Mouse (Mus musculus): ENCODE measurements around the gene Snx20. TPM values are rescaled to one million over a fixed set of nuclear protein-coding genes. Genes with fewer than 3 reads are reported as not detected.

Gene Snx20
- polyA plus RNA-seq, 1 experiment = 82.4 TPM

DNA sequence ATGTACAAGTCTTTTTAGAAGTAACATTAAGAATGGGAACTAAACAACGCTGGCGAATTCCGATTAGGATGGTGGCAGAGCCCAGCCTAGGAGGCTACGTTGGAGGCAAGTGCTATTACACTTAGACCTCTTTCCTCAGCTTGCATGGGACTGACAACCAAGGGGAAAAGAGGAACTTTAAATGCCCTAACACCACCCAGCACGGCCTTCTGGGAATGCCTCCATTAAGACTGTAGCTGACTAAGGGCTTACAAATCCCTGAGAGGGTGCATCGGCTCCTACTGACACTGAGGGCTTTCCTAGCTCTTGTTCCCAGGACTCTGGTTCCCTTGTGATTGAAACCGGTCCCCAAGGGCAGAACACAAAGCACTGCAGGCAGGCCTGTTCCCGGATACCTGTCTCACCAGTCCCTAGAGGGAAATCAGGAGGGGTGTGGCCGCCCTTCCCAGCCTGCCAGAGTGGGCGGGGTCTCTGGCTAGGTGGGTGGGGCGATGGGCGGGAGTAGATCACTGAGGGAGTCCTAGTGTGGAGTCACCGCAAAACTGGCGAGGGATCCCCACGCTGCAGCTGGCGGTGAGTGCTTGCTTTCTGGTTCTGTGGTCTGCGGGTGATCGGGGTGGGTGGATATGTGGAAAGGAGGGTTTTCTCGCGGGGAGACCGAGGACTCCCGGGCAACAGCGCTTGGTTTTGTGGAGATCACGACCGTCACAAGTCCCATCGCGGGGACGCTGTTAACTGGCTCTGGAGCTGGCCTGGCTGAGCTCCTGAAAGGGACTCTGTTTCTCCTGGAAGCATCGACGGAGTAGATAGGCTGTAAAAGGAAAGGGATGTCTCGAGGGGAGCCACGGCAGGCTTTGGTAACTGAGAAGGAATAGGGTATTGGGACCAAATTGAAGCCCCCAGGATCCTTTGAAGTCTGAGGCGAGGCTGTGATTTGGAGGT lies 11.2 kb upstream of the Snx20 start, which contains the start of gene Nod2:
Nod2 (plus strand) TSS at position 479 of the 942 bp plus-strand sequence.
- H3K27ac ChIP-seq (ENCODE audit: insufficient read depth, low read depth, low read length) = peak within 1 kb of the TSS; percentile 89
- H3K4me3 ChIP-seq (ENCODE audit: insufficient read depth, low read length) = peak within 1 kb of the TSS; percentile 66
- no peak for TF ChIP-seq POLR2A (IDR thresholded peaks at IDR 0.05; ENCODE audit: borderline replicate concordance, low read depth, low read length)
- TF ChIP-seq CTCF (IDR thresholded peaks at IDR 0.05; ENCODE audit: low read depth, low read length) = no peak
- H3K4me1 ChIP-seq (ENCODE audit: control insufficient read depth, insufficient read depth, low read length) = peaks cover 49% of the 10 kb centered on the region

DNA sequence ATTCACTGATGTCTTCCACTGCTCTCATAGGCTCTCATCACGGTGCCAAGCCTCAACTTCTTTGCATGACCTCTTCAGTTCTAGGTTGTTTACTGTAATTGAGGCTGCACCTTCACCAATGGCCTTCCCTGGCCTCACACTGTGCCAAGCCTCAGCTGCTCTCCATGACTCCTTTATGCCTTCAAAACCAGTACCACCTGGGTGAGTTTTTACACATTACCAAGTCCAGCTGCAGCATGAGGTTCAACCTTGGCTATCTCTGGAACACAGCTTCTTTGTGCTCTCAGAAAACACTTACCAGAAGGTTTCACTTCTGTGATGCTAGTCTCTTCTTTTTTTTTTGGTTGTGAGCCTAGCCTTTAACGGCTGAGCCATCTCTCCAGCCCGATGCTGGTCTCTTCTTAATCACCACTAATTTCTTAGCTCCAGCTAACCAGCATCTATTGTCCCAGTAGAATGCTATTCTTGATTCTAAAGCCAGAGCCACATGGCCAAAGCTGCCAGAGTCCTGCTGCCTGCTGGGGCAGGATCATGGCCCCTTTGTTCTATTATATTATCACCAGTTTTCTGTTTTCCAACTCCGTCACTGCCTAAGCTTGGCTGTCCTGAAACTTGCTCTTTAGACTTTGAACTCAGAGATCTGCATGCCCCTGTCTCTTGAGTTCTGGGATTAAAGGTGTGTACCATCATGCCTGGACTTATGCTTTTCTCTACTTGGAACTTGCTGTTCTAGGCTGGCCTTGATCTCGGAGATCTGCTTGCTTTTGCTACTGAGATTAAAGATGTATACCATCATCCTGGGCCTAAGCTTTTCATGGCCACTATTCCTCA lies 7.0 kb upstream of the Snx20 start:
- TF ChIP-seq POLR2A (IDR thresholded peaks at IDR 0.05; ENCODE audit: borderline replicate concordance, low read depth, low read length) (no peak), CTCF (IDR thresholded peaks at IDR 0.05; ENCODE audit: low read depth, low read length) (no peak)
- H3K27ac ChIP-seq (ENCODE audit: insufficient read depth, low read depth, low read length) = no peak overlapping the region
- no peak overlapping the region for H3K4me3 ChIP-seq (ENCODE audit: insufficient read depth, low read length)
- H3K4me1 ChIP-seq (ENCODE audit: control insufficient read depth, insufficient read depth, low read length) = peaks cover 27% of the 10 kb centered on the region

DNA sequence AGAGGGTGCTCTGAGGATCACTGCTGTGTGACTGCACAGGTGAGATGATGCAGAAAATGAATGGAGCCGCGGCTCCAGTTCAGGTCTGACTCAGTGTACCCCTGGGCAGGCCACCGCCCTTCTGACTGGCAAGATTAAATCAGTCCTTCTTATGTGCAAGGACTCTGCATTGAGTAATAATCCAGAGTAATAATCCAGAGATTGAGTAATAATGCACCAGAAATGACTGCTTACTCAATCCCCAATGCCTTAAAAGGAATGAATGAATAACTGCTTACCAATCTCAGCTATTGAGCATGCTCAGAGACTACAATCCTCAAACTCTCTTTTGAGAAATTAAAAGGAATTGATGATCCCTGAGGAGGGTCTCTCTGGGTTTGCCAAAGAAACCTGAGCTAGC lies 3.0 kb upstream of the Snx20 start:
- TF ChIP-seq POLR2A (IDR thresholded peaks at IDR 0.05; ENCODE audit: borderline replicate concordance, low read depth, low read length) = no peak
- TF ChIP-seq CTCF (IDR thresholded peaks at IDR 0.05; ENCODE audit: low read depth, low read length) = no peak
- Histone ChIP-seq H3K4me3 (ENCODE audit: insufficient read depth, low read length) (no peak overlapping the region), H3K4me1 (ENCODE audit: control insufficient read depth, insufficient read depth, low read length) (peaks cover 36% of the 10 kb centered on the region), H3K27ac (ENCODE audit: insufficient read depth, low read depth, low read length) (peak overlapping the region; percentile 30)

DNA sequence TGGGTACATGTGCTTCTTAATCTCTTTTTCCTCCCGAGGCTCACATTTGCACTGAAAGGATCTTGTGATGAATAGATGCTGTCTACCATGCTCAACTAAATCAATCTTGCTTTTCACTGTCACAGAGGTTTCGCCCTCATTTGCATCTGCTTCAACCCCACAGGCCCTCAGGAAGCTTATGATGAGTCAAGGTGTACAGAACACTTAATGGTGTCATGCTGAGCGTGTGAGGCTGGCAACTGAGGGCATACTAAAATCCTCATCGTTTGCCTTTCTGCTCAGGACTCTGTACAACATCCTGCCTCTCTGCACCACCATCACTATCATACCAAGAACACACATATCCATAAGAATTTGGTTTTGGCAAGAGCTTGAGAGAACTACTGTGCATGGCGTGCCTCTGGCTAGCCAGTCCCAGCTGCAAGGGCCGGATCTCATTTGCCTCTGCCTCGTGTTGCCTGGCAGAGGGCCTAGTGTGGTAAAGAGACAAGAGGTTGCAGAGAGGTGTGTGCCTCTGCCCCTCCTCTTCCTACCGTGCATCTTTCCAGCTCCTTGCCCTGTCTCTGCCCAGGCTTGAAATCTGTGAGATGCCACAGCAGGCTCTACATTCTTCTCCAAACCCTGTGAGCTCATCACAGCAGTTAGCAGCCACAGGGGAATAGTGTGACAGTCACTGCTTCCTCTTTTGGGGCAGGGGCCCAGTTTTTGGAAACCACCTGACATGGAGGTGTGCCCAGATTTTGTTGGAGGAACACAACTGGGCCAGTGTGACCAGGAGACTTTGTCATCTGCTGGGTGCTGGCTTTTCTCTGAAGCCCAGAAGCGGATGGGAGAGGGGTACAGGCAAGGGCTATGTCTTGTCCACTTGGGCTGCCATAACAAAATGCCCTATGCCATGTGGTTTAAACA lies 1.4 kb upstream of the Snx20 start:
- Histone ChIP-seq H3K4me1 (ENCODE audit: control insufficient read depth, insufficient read depth, low read length) (peaks cover 49% of the 10 kb centered on the region), H3K4me3 (ENCODE audit: insufficient read depth, low read length) (no peak overlapping the region), H3K27ac (ENCODE audit: insufficient read depth, low read depth, low read length) (peak overlapping the region; percentile 58)
- TF ChIP-seq CTCF (IDR thresholded peaks at IDR 0.05; ENCODE audit: low read depth, low read length) = no peak
- TF ChIP-seq POLR2A (IDR thresholded peaks at IDR 0.05; ENCODE audit: borderline replicate concordance, low read depth, low read length) = no peak

DNA sequence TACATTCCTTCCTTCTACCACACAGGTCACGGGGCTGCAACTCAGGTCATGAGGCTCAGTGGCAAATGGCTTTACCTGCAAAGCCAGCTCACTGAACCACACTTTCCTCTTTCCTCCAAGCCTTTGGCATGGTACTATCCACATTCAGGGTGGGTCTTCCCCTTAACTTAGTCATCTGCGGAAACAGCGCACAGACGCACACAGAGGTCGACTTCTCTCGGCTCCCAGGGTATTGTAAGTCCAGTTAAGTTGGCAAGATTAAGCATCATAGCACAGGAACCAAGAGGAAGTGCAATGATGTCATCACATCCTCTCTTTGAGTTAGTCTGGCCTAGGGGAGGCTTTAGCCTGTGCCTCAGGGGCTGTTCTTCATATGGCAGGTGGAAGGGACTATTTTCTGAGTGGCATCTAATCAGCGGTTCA lies 2.6 kb downstream of the Snx20 start:
- peaks cover 45% of the 10 kb centered on the region for H3K4me1 ChIP-seq (ENCODE audit: control insufficient read depth, insufficient read depth, low read length)
- no peak for TF ChIP-seq POLR2A (IDR thresholded peaks at IDR 0.05; ENCODE audit: borderline replicate concordance, low read depth, low read length)
- TF ChIP-seq CTCF (IDR thresholded peaks at IDR 0.05; ENCODE audit: low read depth, low read length) = no peak
- H3K4me3 ChIP-seq (ENCODE audit: insufficient read depth, low read length) = peak overlapping the region; percentile 13
- peak overlapping the region; percentile 22 for H3K27ac ChIP-seq (ENCODE audit: insufficient read depth, low read depth, low read length)

DNA sequence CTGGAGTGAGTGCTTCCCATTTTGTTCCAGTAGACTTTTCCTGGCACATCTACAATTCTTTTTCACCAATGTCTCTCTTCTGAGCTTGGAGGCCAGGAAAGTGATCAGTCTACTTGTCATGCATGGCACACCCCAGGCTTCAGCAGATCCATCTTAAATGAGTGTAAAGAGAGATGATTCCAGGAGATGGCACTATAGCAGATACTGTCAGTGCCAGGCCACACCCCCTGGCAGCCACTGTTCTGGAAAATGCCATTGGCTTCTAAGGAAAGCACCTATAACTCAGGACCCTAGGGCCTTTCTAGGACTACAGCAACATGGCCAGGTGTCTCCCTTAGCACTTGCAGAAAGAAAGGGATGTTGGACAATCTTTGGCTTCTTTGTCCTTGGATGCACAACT lies 4.8 kb downstream of the Snx20 start:
- peaks cover 26% of the 10 kb centered on the region for H3K4me1 ChIP-seq (ENCODE audit: control insufficient read depth, insufficient read depth, low read length)
- H3K4me3 ChIP-seq (ENCODE audit: insufficient read depth, low read length) = no peak overlapping the region
- TF ChIP-seq CTCF (IDR thresholded peaks at IDR 0.05; ENCODE audit: low read depth, low read length) (no peak), POLR2A (IDR thresholded peaks at IDR 0.05; ENCODE audit: borderline replicate concordance, low read depth, low read length) (no peak)
- H3K27ac ChIP-seq (ENCODE audit: insufficient read depth, low read depth, low read length) = no peak overlapping the region

DNA sequence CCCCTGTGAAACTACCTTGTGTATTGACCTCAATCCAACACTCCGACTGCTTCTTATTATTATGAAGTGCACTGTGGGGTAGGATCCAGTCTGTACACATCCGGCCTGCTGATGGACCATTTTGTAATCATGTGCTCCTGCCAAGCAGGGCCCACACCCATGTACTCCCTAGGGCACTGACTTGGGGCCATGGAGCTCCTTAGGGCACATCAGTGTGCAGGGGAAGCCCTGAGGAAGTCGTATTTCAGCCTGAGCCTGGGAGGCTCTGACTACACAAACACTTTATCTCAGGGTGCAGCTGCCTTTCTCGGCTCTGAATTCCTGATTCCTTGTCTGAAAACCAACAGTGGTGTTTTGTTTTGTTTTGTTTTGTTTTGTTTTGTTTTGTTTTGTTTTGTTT lies 5.7 kb downstream of the Snx20 start:
- H3K4me1 ChIP-seq (ENCODE audit: control insufficient read depth, insufficient read depth, low read length) = peaks cover 26% of the 10 kb centered on the region
- no peak for TF ChIP-seq POLR2A (IDR thresholded peaks at IDR 0.05; ENCODE audit: borderline replicate concordance, low read depth, low read length)
- no peak for TF ChIP-seq CTCF (IDR thresholded peaks at IDR 0.05; ENCODE audit: low read depth, low read length)
- no peak overlapping the region for H3K27ac ChIP-seq (ENCODE audit: insufficient read depth, low read depth, low read length)
- H3K4me3 ChIP-seq (ENCODE audit: insufficient read depth, low read length) = no peak overlapping the region

DNA sequence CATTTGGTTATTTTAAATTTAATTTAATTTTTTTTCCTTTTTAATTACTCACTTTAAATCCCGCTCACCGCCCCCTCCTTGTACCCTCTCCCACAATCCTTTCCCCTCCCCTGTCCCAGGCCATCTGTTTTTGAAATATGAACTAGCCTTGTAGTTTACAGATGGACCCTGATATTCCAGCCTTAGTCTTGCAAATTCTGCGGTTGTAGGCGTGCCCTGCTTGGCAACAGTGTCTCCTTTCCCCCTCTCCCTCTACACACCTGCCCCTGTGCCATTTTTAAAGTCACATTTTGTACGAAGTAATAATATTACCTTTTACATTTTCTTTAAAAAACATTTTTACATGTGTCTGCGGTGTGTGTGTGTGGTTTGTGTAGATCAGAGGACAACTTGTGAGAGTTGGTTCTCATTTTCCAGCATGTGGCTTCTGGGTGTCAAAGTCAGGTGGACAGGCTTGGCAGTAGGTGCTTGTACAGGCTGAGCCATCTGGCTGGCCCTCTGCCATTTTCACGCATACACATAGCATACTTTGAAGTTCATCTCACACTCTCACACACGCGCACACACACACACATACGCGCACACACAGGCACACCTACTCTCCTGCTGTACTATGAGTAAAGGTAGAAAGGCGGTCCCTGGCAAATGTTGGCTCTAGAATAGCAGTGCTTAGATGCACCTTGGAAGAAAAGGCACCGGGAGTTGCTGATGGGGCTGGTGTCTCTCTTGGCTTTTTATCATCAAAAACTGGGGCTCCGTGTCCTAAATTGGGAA lies 7.7 kb downstream of the Snx20 start:
- Histone ChIP-seq H3K4me3 (ENCODE audit: insufficient read depth, low read length) (no peak overlapping the region), H3K4me1 (ENCODE audit: control insufficient read depth, insufficient read depth, low read length) (peaks cover 15% of the 10 kb centered on the region), H3K27ac (ENCODE audit: insufficient read depth, low read depth, low read length) (no peak overlapping the region)
- no peak for TF ChIP-seq POLR2A (IDR thresholded peaks at IDR 0.05; ENCODE audit: borderline replicate concordance, low read depth, low read length)

All from bone marrow macrophage, adult 2 months (primary cell).